Mouse (Mus musculus) adrenal gland, adult 18-20 months (tissue): ENCODE results near the gene 1700001O22Rik. TPM values are rescaled to one million over a fixed set of nuclear protein-coding genes. Genes with fewer than 3 reads are reported as not detected.

Experiments
- DNase-seq, 2 experiments: peaks; one replicate each; pipeline ENCODE4 v3.0.0; 2021 to 2022; ENCODE audit warnings: low spot score in 2 of 2
- total RNA-seq, 2 experiments: library from RNA; stranded (reverse); gene quantifications; 1 replicate in 1 of 2; 2 replicates in 1 of 2; pipeline ENCODE4 v1.2.3; 2021

1700001O22Rik gene
- total RNA-seq, 2 experiments from 2014 or later, result 2.1 to 2.8 TPM

DNA sequence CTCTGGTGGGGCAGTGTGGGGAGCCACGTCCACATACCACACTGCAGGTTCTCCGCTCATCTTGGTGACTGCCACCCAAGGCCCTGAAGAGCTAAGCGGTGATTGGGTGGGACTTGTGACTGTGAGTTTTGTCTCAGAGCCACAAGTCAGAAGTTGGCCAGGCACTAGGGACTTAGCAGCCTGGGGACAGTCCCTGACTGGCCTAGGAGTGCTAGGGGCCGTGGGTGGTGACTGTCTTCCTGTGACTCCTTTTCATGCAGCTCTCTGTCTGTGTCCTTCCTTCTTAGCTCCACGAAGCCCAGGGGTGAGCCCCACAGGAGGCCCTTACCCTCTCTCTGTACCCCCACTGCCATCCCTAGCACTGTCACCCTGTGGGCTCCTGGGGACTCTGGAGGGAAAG lies 16.4 kb upstream of the 1700001O22Rik start:
- no peak for DNase-seq

DNA sequence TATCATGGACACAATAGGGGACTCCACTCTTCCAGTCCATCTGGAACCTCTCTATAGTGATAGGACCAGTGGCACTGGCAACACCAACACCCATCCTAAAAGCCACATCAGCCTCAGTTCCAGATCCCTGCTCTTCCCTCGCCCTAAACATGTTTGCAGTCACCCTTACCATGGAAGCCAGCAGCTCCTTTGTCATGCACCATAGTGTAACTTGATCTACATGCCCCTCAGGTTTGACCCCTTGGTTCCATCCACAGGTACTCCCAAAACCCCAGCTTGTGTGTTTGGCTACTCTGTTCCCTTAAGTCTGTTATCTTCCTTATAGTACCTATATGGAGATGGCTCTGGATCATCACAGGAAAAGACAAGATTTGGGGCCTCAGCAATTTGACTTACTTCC lies 12.9 kb upstream of the 1700001O22Rik start:
- no peak for DNase-seq

DNA sequence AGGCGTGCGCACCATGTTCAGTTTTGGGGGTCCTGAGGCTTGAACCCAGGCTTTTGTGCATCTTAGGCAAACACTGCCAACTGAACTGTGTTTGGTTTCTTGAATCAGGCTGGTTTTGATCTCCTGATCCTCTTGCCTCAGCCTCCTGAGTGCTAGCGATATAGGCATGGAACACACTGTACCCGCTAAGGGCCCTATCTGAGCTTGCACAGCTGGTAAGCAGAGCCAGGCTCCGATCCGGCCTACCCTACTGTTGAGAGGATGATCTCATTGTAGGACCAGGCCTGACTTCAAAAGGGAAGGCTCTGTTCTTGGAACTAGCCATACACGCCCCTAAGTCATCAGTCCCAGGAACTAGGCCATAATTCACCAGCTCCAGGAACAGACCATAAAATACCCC lies 7.1 kb upstream of the 1700001O22Rik start:
- DNase-seq, result no peak

DNA sequence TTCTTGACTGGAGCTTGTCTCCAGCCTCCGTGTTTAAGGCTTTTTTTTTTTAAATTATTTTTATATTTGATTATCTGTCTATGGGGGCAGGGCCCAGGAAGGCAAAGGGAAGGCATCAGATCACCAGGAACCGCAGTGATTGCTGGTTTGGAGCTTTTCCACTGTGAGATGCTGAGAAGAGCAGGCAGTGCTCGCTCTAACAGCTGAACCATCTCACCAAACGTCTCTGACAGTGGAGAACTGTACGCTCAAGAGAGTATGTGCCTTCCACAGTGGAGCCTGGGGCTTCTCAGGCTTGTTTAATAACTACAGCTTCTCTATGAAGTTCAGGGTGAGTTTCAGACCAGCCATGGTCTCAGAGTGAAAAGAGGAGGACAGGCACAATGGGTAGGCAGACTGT lies 6.0 kb upstream of the 1700001O22Rik start:
- DNase-seq, result no peak

DNA sequence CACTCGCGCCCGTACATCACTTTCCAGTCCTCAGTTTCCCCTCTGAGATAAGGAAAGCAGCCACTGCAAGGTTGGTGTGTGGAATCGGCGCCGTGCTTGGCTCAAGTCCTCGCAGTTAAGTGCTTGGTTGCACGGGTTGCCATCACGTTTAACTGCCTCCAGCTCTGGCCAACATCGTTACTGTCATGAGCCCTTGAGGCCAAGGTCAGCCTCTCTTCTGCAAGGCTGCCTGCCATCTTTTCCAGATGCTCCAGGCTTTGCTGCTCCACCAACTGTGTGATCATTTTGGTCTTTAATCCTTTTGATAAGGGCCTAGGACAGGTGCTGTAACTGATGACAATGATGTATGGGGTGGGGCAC lies 4.8 kb upstream of the 1700001O22Rik start:
- DNase-seq, result peak in 1 of 2 experiments; percentile 31

DNA sequence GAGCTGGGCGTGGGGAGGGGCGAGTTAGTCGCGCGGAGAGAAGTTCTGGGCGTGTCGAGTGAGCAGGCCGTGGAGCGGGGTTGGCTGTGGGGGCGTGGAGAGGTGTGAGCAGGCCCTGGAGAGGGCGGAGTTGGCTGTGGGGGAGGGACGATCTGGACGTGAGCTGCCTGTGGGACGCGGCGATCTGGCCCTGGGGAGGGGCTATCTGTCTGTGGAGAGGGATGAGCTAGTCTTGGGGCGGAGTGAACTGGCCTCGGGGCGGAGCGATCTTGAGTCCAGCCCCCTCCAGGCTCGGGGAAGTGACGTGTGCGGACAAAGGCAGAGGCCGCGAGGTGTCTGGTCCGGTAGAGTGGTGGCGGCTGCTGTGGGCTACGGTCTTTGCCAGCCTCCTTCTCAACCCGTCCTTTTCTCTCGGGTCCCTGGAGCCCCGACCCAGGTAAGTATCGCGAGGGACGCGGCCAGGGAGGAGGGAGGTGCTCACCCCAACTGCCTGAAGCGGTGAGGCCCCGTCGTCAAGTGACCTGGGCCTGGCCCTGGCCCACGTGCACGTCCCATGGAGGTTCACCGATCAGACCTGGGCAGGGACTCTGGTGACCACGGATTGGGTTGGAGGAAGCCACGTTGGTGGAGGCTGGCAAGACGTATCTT lies 4.3 kb upstream of the 1700001O22Rik start, which contains the start of gene Ntmt1:
Gene Ntmt1, plus strand, starts transcription at position 179 of the 648 bp plus-strand sequence.
- peak; percentile 96 to 97 for DNase-seq

DNA sequence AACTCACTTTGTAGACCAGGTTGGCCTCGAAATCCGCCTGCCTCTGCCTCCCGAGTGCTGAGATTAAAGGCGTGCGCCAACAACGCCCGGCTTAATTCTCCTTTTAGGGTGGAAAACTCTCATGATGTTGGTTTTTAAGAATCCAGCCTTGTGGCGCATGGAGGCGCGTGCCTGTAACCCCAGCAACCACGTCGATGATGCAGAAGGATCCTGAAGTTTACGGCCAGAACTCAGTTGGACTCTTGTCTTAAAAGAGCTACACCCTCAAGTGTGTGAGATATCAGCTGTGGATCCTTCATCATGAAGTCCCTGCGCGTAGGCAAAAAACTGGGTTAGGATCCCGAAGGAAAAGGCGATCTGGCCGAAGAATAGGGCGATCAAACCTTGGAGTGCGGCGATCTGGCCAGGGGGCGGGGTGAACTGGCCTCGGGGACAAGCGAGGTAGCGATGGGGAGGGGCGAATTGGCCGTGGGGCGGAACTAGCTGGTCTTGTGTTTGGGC lies 3.7 kb upstream of the 1700001O22Rik start:
- no peak for DNase-seq

DNA sequence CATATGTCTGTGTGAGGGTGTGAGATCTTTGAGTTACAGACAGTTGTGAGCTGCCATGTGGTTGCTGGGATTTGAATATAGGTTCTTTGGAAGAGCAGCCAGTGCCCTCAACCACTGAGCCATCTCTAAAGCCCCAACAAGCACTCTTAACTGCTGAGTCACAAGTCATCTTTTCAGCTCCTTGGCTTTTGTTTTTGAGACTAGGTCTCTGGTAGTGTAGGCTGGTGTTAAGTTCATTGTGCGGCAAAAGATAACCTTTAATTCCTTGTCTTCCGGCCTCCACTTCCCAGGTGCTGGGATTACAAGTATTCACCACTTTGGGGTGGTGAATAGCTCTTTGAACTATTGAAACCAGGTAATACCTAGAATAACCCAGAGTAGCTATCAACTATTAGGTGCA lies 2.5 kb upstream of the 1700001O22Rik start:
- DNase-seq, result no peak

DNA sequence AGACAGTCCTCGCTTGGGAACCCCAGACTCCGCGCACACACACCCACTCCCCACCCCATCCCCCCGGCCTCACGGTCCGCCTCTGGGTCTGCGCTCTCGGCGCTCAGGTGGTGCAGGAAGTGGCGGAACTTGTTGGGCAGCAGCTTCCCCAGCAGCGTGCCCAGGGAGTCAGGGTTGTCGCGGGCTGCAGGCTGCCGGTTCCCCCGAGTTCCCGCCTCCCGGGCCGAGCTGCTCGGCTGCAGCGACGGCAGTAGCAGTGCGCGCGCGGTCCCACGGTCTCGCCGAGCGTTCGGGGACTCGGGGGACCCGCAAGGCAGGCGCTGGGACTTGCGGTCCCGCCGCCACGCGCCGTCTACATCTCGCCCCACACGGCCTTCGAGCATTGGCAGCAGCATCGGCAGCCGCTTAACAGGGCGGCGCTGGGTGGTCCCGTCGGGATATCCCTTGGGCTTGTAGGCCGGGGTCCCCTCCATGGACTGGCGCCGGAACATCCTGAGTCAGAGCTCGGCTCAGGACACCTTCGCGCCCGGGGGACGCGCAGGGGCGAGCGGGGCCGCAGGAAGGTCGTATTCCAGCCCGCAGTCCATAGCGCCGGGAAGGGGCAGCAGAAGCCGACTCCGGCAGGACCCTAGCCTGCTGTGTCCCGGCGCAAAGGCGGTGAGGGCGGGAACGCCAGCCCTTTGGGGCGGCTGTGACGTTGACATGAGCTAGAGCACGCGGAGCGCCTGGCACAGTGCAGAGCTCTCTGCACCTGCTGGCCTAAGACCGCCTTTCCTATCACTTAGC lies 2.2 kb downstream of the 1700001O22Rik start:
- peak in 1 of 2 experiments; percentile 40 for DNase-seq

DNA sequence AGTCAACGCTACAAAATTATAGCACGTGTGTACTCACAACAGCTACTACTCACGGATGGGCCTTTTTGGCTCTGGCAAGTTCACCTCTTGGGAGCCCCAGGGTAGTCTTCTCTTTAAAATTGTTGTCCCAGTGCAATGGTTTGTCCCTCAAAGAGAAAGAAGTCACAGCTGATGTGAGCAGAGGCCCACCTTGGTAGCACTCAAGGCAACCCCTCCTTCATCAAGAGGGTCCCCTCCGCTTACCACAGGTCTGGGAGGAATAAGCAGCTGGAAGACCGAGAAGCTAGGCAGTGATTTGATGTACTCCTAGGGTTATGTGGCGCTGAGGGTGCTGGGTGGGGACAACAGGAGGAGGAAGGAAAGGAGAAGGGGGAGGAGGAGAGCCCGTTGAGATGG lies 2.8 kb downstream of the 1700001O22Rik start:
- no peak for DNase-seq

DNA sequence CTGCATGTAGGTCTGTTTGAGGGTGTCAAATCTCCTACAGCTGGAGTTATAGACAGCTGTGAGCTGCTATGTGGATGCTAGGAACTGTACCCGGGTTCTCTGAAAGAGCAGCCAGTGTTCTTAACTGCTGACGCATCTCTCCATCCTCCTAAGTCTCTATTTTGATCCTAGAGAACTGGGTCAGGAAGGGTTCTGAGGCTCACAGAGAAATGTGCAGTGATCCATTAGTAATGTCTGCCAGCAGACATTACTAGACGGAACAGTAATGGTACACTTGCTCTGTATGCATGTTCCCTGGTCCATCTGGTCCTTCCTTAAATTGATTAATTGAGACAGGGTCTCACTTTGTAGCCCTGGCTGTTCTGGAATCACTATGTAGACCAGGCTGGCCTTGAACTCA lies 4.0 kb downstream of the 1700001O22Rik start:
- DNase-seq, result no peak

DNA sequence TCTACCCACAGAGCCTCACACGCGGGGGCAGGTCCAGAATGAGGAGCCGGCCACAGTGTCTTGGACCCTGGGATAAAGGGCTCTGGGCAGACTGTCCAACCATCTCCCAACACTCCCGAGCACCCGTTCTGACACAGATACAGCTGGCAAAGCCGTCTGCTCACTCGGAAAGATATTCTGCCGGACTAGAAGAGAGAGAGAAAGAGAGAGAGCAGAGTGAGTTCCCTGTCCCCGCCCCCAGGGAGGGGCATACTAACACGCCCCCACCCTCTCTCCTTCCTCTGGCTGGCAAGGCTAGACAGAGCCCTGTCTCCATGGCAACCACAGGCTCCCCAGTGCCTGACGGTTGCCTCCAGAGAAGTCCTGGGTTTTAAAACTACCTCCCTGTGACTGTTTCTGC lies 7.1 kb downstream of the 1700001O22Rik start:
- DNase-seq, result peak; percentile 57 to 63

DNA sequence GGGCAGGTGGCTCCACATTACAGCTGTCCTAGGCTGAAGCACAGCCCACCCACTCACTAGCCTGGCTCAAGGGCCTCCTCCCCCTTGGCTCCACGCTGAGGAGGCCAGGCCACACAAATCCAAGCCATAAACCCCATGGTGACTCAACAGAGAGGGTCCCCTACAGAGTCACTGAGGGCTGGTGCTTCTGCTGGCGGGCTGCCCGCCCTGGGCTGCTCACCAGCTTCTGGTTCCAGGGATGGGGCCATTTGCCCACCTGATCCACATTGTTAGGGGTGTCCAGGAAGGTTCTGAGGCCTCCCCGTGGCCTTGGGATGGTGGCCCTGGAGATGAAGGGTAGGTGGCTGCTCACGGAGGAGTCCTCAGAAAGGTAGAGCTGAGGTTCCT lies 7.6 kb downstream of the 1700001O22Rik start:
- DNase-seq, result no peak

DNA sequence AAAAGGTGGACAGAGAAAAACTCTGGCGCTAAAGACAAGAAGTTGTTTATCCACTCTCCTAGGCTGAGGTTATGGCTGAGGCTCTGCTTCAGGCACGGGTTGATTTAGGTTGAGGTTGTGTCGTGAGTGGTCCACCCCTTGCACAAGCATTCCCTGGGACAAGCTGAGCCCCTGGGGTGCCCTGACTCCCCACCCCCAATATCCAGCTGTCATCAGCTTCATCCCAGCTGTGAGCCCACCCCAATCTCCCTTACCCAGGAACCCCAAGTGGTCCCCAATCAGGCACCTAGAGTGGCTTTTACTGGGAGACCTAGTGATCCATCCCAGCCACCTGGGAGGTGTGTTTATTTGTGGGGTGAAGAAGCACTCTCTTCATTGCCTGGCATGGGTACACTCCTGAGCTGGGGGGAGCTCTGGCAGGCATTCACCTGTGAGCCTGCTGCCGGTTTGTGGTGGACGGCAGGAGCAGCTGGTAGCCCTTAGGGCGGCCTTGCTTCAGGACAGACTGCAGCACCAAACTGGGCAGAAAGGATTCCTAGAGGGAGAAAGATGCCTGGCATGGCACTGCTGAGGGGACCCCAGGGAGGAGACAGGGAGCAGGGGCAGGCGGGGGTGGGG lies 8.1 kb downstream of the 1700001O22Rik start:
- no peak for DNase-seq

DNA sequence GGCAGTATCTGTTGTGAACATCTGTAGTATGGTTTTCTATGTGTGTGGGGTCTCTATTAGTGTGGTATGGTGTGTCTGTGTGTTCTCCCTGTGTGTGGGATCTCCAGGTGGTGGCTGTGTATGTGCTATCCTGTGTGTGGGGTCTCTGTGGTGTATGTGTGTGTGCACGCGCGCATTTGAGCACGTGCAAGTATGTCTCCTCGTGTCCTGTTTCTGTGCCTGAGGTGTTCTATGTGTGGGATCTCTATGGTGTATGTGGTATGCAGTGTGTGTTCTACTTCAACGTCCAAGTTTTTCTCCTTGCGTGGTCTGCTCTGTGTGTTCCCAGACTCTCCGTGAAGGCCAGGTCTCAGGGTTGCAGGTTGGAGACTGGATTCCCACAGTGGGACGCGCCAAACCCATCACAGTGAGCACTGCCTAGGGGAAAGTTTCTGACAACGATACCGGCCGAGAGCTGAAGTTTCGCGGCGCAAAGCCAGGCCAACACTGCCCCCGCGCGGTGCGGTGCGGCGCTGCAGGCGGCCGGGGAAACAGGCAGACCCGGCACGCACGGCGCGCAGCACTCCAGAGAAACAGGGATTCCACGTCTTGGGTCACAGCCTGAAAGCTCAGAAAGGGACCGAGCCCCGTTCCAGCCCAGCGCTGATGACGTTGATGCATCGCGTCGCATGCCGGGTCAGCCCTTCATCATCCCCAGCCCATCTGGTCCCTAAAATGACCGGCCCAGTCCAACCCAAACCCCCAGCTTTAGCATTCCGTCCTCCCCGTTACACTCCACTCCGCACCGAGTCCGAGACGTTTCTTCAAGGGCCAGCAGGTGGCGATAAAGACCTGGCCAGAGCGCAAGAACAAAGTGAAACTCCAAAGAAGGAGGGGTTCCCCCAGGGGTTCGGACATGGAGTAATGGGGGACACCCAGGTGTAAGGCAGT lies 9.0 kb downstream of the 1700001O22Rik start:
- peak; percentile 99 to 100 for DNase-seq

DNA sequence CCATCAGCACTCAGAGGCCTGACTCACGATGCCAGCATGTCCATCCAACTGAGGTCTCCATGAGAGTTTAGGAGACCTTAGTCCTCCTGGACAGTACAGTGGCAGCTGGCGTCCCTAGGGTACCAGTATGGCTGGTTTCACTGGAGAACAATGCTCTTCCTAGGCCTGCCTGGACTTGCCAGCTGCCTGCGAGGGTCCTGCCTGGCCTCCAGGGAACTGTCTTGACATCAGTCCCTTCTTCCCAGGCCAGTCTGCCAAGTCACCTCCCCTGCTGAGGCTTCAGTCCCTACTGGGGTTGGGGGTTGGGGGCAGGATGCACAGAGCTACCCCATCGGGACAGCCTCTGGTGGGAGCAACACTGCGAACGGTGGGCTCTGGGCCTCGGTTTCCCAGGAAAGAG lies 11.4 kb downstream of the 1700001O22Rik start:
- DNase-seq, result no peak

DNA sequence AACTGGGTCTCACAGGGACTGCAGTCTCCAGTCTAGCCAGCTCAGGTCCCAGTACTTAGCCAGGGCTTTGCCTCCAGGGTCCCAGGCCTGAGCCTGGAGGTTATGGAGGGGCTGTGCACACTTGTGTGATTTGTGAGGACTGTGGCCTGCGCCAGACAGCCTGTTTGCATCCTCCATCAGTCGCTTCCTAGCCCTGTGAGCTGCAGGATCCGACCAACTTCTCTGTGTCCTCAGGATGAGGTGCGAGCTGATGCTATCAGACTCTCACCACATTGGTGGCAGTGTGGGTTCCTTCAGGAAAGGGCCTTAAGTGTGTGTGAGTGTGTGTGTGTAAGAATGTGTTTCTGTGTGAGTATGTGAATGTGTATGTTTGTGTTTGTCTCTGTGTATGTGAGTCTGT lies 16.0 kb downstream of the 1700001O22Rik start:
- DNase-seq, result no peak

DNA sequence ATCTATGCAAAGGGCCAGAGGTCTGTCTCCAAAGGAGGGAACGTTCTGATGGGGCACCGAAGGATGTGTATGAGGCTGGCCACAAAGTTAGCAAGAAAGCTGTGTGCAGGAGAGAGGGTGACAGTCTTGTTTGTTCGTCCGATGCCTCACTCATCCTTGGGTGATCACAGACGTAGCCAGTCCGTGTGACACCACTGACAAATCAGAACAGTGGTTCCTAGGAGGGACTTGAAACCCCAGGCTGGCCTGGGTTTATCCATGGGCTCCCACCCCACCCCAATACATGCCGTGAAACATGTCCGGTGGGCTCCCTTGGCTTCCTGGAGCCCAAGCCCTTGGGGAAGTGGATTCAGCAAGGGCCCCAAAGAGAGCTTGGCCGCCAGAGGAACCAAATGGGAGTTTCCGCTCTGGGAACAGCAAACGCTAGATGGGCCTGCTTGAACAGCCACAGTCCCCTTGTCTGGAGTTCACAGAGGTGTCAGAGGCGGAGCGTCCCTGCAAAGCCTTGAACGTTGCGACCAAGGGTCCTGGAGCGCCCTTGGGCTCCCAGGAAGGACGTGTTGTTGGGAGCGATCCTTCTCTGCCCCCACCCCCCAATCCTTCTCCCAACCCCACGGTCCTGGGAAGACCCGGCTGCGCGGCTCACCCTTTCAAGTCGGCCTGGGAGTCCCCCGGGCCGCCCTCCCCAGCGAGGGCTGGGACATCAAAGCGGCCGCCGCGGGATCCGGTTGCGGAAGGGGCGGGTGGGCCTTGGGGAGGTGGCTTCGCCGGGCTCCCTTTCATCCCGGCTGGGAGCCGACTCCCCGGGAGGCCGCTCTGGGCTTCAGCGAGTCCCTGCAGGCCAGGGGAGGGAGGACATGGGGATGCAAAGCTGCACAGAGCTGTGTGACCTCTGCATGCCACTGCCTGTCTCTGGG lies 19.1 kb downstream of the 1700001O22Rik start:
- DNase-seq, result peak; percentile 59 to 60

DNA sequence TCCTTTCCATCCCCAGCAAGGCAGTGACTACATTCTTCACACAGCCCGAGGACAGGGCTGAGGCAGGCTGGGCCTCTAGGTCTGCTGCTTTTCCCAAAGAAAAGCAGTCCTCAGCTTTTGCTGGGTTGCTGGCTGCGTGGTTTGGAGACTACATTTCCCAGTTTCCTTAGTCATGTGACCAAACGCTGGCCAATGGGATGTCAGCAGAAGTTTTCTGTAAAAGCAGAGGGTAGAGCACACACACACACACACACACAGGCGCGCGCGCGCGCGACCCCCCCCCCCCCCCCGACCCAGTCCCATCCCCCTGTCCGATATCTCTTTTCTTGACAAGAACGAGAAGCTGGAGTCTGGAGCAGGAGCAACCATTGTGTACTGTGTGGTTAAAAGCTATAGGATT lies 20.1 kb downstream of the 1700001O22Rik start:
- peak in 1 of 2 experiments; percentile 55 for DNase-seq
